Mouse (Mus musculus) ES-E14 (cell line): Measurements from ENCODE around the gene Olfr447. TPM values are rescaled to one million over a fixed set of nuclear protein-coding genes. Genes with fewer than 3 reads are reported as not detected.

Source experiments
- DNase-seq: peaks from one replicate; pipeline ENCODE4 v3.0.0-alpha.2; 2013; ENCODE audit warnings: low read depth, low spot score
- H3K27ac ChIP-seq: 2 replicates; pipeline ENCODE4 v1.5.1; 2012; ENCODE audit warnings: low read depth, mild to moderate bottlenecking, low read length, moderate library complexity, mixed read lengths; ENCODE audit not compliant: poor library complexity, insufficient read depth, severe bottlenecking
- H3K36me3 ChIP-seq: 2 replicates; pipeline ENCODE4 v1.6.1; 2012; ENCODE audit warnings: mild to moderate bottlenecking, low read length, moderate library complexity, mixed read lengths; ENCODE audit not compliant: control insufficient read depth, poor library complexity, insufficient read depth, severe bottlenecking
- H3K4me1 ChIP-seq, 2 experiments: fragments of 150-350 bp in 1 of 2; sonication (generic) in 1 of 2; 2 replicates each; pipeline ENCODE4 v1.6.1; 2012; ENCODE audit warnings: low read length in 2 of 2, mild to moderate bottlenecking in 1 of 2, mixed read lengths in 1 of 2; ENCODE audit not compliant: control insufficient read depth in 2 of 2, insufficient read depth in 2 of 2, poor library complexity in 1 of 2
- H3K4me3 ChIP-seq, 2 experiments: fragments of 150-350 bp in 1 of 2; sonication (generic) in 1 of 2; 2 replicates each; pipeline ENCODE4 v1.5.1; 2012; ENCODE audit warnings: low read length in 2 of 2, low read depth in 1 of 2, mild to moderate bottlenecking in 1 of 2, mixed read lengths in 1 of 2; ENCODE audit not compliant: insufficient read depth in 1 of 2, poor library complexity in 1 of 2, severe bottlenecking in 1 of 2
- H3K9ac ChIP-seq: 2 replicates; pipeline ENCODE4 v1.6.1; 2012; ENCODE audit warnings: low read depth, mild to moderate bottlenecking, low read length, mixed read lengths; ENCODE audit not compliant: poor library complexity, insufficient read depth, severe bottlenecking
- H3K9me3 ChIP-seq: fragments of 150-350 bp; sonication (generic); 2 replicates; pipeline ENCODE4 v1.6.1; 2012; ENCODE audit warnings: low read depth, mild to moderate bottlenecking, low read length; ENCODE audit not compliant: control insufficient read depth, insufficient read depth
- CHD2 ChIP-seq: IDR thresholded peaks from 2 replicates; pipeline ENCODE4 v1.6.1; 2014; ENCODE audit warnings: mild to moderate bottlenecking, low read depth, low read length, inconsistent platforms
- HCFC1 ChIP-seq: IDR thresholded peaks from 2 replicates; pipeline ENCODE4 v1.6.1; 2012; ENCODE audit warnings: low read length, inconsistent platforms, borderline replicate concordance; ENCODE audit not compliant: insufficient read depth
- MAFK ChIP-seq: IDR thresholded peaks from 2 replicates; pipeline ENCODE4 v1.6.1; 2014; ENCODE audit warnings: mild to moderate bottlenecking, low read depth, low read length, inconsistent platforms; ENCODE audit not compliant: insufficient read depth
- ZC3H11A ChIP-seq: IDR thresholded peaks from 2 replicates; pipeline ENCODE4 v1.6.1; 2012; ENCODE audit warnings: low read depth, mild to moderate bottlenecking, inconsistent platforms, low read length, borderline replicate concordance
- ZNF384 ChIP-seq: IDR thresholded peaks from 2 replicates; pipeline ENCODE4 v1.6.1; 2012; ENCODE audit warnings: low read depth, low read length, inconsistent platforms
- in situ Hi-C, 2 experiments: fragments of 600-800 bp; cut with MboI; formaldehyde crosslinking; loops; one replicate each; pipeline ENCODE4 v1.15.1; 2025; ENCODE audit warnings: low sequenced_read_pairs in 2 of 2, inconsistent platforms in 1 of 2; ENCODE audit not compliant: unreplicated experiment in 2 of 2
- total RNA-seq: library from RNA; depleted of rRNA; stranded (reverse); fragments of 300-350 nt; gene quantifications from 2 replicates; pipeline ENCODE4 v1.2.3, GENCODE M21; 2012; rRNA removed

Gene Olfr447
- total RNA-seq, 1 experiment, result not detected

DNA sequence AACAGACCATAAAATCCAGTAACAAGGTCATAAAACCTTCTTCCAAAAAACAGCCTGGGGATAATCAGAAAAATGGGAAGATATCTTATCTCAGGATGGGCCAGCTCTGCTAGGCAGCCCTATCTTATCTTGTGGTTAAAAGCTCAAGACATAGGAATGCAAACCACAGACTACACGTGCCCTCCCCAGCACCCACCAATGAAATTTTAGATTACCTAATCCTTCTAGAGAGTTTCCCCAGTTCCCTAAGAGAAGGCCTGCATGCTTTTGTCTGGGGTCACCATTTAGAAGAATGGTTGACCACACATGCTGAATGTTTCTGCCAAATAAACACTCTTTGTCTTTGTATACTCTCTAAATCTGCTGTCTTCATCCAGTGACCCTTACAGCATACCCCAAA is 8.3 kb upstream of the Olfr447 start:
- Histone ChIP-seq H3K9me3 (no peaks in the 10 kb centered on the region), H3K36me3 (no peaks in the 10 kb centered on the region), H3K4me1 (no peaks in the 10 kb centered on the region), H3K9ac (no peak overlapping the region), H3K4me3 (no peak overlapping the region), H3K27ac (no peak overlapping the region)
- in situ Hi-C loops, result no loop called here
- TF ChIP-seq MAFK (no peak), ZNF384 (no peak), CHD2 (no peak), HCFC1 (no peak), ZC3H11A (no peak)
- DNase-seq, result no peak

DNA sequence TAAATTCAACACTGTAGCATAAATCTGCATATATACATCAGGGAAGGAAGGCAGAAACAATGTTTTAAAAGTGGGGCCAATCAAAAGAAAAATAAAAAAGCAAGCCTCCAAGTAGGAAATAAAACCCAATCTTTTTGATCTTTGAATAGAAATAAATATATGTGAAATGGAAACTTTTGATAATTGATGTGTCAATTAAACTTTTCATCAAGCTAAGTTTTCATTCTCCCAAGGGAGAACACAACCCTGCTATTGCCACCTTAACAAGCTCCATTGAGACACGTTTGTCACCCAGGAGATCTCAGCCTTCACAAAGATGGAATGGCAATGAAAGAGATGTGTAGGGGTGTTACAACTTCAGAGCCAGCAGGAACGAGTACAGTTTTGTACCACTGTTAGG is 12.4 kb downstream of the Olfr447 start, which contains the start of gene Olfr446:
Olfr446 (plus strand) TSS at position 301 of the 400 bp plus-strand sequence.
- no peaks in the 10 kb centered on the region for H3K36me3 ChIP-seq
- no peak within 1 kb of the TSS for H3K4me3 ChIP-seq
- in situ Hi-C loops, result no loop called here
- no peaks in the 10 kb centered on the region for H3K4me1 ChIP-seq
- H3K27ac ChIP-seq, result no peak within 1 kb of the TSS
- no peaks in the 10 kb centered on the region for H3K9me3 ChIP-seq
- TF ChIP-seq CHD2, result no peak
- TF ChIP-seq ZC3H11A, result no peak
- TF ChIP-seq MAFK, result no peak
- TF ChIP-seq HCFC1, result no peak
- no peak for TF ChIP-seq ZNF384
- DNase-seq, result no peak
- H3K9ac ChIP-seq, result no peak within 1 kb of the TSS

DNA sequence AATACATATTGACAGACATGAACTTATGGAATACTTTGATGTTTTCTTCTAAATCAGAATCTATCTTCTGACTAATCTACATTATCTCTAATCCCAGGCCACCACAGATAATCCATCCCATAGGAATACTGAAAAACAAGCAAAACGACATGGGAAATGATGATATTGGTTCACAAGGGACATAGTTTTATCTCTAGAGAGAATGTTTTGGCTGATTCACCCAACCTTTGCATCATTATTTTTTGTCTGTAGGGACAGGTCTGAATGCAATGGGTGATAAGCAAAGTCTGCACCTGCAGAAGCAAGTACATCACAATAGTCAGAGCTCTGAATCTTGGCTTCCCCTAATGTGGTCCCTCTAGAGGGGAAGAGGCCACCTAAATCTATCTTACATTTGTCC is 40.1 kb downstream of the Olfr447 start, which contains the start of gene Olfr444:
Olfr444 (plus strand) TSS at position 301 of the 400 bp plus-strand sequence.
- no peak for DNase-seq
- no peaks in the 10 kb centered on the region for H3K4me1 ChIP-seq
- no peak within 1 kb of the TSS for H3K4me3 ChIP-seq
- H3K9ac ChIP-seq, result no peak within 1 kb of the TSS
- no peak within 1 kb of the TSS for H3K27ac ChIP-seq
- H3K36me3 ChIP-seq, result no peaks in the 10 kb centered on the region
- H3K9me3 ChIP-seq, result no peaks in the 10 kb centered on the region
- in situ Hi-C loops, result no loop called here
- TF ChIP-seq HCFC1 (no peak), CHD2 (no peak), ZNF384 (no peak)

Other genes with a start within 250 kb of the Olfr447 start
- gene Tcaf1, start 198.8 kb upstream of the Olfr447 start, total RNA-seq, result 12.5 and 19.9 TPM in 2 replicates
- not detected in 2 replicates for gene Olfr453, start 169.5 kb upstream of the Olfr447 start, total RNA-seq
- not detected in 2 replicates for gene Olfr38, start 152.5 kb upstream of the Olfr447 start, total RNA-seq
- not detected in 2 replicates for gene Olfr452, start 123.8 kb upstream of the Olfr447 start, total RNA-seq
- not detected in 2 replicates for gene Olfr450, start 96.9 kb upstream of the Olfr447 start, total RNA-seq
- not detected in 2 replicates for gene Olfr449, start 74.5 kb upstream of the Olfr447 start, total RNA-seq
- gene Olfr448, start 18.4 kb upstream of the Olfr447 start, total RNA-seq, result not detected in 2 replicates
- gene Olfr446, start 12.5 kb downstream of the Olfr447 start, total RNA-seq, result not detected in 2 replicates
- not detected in 2 replicates for gene Olfr444, start 40.2 kb downstream of the Olfr447 start, total RNA-seq
- not detected in 2 replicates for gene Olfr441, start 197.5 kb downstream of the Olfr447 start, total RNA-seq
- gene Olfr237-ps1, start 237.7 kb downstream of the Olfr447 start, total RNA-seq, result not detected in 2 replicates